Mouse (Mus musculus): Measurements from ENCODE around the gene Hoxb4.

DNA sequence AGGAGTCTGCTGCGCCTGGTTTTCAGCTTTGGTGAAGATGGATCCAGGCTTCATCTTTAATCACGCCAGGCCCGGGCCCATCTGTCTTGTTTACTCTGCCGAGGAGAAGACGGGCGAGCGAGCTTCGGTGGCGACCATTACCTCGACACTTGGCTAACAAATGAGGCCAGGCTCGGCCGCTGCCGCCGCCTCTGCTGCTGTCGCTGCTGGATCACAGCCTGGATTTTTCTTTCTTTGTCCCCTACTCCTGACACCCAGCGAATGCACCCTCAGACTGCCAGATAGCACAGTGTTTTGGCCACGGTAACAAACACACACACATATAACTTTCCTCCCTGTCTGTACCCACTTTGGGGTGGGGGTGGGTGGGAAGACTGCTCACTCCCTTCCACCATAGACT is 2.6 kb downstream of the Hoxb4 start:
- TF ChIP-seq POLR2A (IDR thresholded peaks at IDR 0.05; ENCODE audit: low read depth, low read length) (no peak), CTCF (IDR thresholded peaks at IDR 0.05; ENCODE audit: extremely low read depth, insufficient read depth, insufficient read length, insufficient replicate concordance) (no peak)

All from spleen, adult 2 months (tissue).